Mouse (Mus musculus) naive thymus-derived CD4-positive, alpha-beta T cell, adult 2 months (primary cell): ENCODE results near the gene Nxph4.

Source experiments
- DNase-seq: peaks from one replicate; pipeline ENCODE4 v3.0.0-alpha.2; 2011; ENCODE audit warnings: low read depth

Nxph4 gene

DNA sequence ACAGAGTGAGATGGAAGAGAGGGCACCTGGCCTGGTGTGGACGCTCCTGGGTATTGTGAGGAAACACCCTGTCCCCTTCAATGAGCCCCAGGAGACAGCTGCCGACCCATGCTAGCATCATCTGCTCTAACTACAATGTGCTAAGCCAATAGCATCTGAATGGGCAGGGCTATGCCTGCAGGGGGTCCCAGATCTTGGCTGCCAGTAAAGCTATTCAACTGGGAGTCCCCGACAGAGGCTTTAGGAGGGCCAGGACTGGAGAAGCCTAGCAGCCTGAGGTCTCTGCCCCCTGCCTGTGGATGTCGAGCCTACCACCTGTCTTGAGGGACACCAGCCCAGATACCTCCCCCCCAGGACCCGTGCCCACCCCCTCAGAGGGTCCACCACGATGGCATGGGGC is 8.4 kb upstream of the Nxph4 start:
- DNase-seq: no peak

DNA sequence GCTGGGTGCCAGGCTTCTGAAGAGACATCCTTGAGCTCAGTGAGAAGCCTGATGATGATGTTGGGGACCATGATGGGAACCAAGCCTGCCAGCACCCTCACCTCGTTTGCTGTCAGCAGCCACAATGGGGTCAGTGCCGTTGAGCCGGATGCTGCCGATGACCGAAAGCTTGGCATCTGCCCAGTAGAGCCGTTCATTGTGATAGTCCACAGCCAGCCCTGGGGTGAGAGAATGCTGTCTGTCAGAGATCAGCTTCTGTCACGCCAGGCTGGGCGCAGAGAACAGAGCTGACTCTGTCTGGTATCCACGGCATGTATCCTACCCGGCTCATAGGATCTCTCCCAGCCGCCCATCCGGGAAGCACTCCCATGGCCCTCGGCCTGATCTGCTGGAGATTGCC is 7.7 kb upstream of the Nxph4 start:
- no peak for DNase-seq

DNA sequence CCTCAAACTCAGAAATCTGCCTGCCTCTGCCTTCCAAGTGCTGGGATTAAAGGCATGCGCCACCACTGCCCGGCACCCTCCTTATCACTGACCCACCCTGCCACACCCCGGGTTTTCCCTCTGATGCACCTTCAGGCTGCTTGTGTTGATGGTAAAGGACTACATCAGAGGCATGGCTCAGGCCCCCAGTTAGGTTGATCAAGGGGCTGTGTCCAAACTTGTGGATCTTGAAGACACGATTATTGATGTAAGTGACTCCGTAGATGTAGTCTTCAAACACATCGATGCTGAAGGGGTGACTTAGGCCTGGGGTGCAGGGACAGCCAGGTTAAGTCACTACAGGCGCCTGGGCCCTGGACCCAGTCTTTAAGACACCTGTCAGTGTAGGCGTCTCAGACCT is 7.2 kb upstream of the Nxph4 start:
- no peak for DNase-seq

DNA sequence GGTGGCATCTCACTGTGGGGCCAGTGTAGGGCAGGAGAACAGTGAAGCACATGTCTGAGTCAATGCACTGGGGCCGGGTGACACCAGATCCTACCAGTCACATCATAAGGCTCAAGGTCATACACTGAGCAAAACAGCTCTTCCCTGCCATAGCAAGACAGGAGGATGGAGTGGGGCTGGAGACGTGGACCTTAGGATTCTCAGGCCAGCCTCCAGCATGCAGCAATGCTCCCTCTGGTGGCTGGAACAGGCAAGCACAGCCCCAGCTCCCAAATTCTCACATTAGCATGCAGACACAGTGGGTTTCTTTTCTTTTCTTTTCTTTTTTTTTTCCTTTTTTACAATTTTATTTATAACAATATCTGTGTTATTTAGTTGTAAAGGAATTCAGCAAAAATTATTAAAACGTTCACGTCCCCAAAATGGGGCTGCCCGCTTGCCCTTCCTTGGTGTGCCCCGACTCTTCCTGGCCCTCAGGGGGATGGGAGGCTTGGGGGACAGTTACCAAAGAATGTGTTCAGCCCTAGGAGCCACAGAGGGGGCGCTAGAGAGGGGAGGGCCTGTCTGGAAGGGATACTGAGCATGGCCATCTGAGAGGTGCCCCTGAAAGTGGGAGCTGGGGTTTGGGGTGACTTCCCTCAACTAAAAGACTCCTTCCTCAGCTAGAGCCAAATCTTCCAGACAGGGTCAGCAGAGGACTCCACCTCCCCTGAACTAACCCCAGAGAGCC is 3.7 kb upstream of the Nxph4 start:
- DNase-seq: peak; percentile 79

DNA sequence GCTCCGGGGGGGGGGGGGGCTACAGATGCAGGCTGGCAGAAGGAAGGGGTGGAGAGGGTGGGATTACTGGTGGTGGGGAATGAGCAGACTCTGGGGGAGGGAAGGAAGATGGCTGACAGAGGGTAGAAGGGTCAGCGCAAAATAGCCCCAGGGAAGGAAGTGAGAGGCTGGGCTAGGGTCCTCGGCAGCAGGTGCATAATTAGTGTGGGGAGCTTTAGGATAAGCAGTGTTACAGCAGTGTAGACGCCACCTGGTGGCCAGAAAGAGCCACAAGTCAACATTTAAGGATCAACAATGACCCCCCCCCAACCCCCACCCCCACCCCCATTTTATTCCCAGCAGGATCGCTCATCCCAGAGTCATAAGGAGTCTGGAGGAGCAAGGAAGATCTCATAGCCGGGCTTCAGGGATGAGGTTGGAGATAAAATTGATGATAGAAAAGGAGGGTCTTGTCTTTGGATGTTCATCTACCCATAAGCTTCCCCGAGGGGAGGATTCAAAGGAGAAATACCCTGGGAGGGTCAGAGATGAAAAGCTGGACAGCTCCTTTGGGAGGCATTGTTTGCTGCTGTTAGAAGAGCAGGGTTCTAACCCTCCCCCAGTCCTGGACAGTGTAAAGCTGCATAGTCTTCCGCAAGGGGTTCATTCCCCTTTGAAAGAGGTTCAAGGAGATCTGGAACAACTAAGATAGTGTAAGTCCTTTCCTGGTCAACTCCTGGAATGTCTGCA is 2.4 kb upstream of the Nxph4 start:
- peak; percentile 80 for DNase-seq

DNA sequence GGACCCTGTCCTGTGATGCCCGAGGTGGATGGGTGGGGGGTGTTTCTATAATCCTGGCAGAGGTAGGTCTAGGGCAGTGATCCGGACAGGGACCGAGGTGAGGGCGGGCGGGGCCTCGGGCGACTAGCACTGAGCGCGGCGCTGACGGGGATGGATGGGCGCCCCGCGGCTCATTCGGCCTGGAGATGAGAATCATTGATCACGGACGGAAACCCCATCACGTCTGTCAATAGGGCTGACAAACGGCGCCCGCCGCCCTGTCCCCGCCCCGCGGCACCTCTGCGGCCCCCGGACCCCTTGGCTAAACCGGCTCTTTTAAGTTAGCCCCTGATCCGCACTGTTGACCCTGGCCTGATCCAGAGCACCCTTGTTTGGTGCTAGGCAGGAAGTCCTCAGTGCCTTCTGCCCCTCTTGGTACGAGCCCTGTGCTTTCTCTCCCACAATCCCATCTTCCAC is 598 bp upstream of the Nxph4 start:
- DNase-seq: no peak

DNA sequence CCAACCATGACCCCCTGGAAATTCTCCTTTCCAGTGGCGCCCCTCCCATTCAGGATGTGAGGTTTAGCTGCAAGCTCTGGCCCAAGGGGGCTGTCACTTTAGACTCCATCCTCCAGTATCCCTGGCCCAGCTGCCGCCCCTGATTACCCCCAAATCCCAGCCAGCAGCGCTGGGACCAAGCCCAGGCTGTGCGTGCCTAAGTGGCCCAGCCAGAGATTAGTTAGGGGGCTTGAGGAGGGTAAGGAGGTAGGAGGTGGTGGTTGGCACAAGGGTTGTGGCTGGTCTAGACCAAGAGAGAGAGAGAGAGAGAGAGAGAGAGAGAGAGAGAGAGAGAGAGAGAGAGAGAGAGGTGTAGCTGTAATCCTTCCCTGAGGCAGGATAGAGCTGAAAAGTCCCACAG is 2.8 kb downstream of the Nxph4 start:
- DNase-seq: no peak

DNA sequence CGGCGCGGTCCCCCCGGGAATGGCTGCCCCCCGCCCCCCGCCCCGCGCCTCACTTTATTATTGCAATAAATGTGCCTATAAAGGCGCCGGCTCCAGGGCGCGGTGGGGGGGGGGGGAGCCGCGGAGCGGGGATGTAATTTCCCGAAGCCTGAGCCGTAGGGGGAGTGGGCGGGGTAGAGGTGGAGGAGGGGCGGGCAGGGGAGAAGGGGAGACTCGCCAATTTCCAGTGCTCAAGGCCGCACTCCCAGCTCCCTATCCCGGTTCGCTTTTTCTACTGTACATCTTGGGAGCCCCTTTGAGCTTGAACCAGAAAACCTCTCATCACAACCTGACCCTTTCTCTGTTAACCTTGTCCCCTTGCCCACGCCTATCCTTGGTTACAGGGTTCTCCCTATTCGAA is 3.4 kb downstream of the Nxph4 start:
- DNase-seq: no peak

DNA sequence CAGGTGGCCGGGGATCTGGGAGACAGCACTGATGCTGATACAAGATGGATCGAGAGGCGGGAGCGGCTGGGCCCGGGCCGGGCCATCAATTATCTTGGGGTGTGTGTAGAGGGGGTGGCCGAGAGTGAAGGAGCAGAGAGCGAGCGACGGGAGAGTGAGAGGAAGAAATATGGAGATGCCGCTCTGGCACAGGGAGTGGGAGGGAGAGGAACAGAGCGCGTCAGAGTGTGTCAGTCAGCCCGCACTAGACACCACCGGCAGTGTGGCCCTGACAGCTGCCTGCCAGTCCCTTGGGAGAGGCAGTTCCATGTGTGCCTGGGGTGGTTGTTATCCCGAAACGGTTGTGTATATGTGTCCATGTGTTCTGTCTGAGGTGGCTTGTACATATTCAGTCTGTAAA is 6.9 kb downstream of the Nxph4 start:
- no peak for DNase-seq

DNA sequence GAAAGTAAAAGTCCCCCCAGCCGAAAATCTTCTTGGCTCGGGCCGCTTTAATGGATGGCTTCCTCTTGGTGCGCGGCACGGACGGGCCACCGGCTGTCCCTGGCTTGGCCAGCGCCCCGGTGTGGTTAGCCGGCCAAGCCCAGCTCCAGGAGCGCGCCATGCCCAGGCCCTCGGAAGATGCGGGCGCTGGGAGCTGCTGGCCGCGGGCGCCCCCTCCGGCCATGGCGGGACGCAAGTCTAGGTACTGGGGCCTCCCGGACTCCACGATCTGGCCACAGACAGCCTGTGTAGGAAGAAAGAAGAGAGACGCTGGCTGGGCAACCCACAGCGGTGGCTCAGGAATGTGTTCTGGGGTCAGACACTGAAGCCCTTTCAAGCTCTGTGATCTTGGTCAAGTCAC is 7.7 kb downstream of the Nxph4 start:
- DNase-seq: peak; percentile 37

DNA sequence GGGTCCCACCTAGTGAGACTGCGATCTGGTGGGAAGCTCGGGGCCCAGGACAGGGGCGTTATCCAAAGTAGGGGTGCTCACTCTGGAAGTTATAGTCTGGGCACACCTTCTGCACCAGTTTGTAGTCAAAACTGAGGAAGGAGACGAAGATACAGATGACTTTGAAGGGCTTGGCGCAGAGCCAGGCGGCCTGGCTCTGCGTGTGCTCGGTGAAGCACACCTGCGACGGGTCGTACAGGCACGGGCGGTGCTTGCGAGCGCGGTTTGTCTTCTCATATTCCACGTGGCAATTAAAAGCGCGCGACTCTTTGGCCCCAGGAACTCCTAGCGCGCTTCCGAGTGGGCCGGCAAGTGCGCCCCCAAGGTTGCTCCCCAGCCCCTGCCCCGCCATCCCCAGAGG is 8.3 kb downstream of the Nxph4 start:
- DNase-seq: peak; percentile 75

DNA sequence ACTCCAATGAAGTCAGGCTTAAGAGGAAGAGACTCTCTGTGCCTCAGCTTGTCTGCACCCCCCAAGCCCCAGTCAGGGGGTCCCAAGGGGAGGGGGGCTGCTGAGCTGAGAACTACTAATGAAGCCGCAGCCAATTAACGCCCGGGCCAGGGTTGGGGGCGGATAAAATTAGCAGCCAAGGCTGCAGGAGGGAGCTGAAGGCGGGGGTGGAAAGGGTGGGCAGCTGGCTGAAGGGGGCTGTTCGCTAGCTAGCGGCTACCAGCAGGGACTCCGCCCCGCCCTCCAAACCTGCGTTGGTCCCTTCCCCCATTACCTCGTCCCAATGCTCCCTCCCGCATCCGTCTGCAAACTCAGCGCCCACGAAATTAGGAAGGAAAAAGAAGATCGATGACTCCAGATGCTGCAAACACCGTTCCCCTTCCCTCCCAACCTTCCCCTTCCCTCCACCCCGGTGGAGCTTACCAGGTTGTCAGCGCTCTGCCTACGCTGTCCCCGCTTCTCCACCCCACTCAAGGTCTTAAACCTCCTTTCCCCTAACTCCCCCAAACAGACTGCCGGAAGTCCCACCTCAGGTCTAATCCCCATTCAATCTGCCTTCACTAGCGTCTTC is 9.6 kb downstream of the Nxph4 start:
- DNase-seq: no peak

DNA sequence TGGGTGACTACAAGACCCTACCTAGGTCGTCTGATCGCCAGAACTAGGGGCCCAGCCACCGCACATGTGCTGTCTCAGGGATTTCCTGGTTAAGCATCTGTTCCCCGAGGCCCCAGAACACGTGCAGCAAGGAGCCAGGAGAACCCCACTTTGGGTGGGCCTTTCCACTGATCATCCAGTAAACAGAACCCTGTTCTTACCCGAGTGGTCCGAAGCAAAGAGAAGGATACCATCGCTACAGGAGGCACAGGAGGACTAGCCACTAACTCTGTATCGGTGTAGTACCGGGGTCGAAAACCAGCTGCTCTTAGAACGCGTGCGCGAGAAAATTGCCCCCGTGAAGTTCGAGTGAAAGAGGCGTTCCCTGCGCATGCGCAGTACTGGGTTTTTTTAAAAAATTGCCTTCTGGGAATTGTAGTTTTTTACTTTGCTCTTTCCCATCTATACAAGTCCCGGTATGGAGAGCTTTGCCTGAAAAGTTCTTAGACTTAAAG is 12.2 kb downstream of the Nxph4 start, which contains the start of gene Shmt2:
TSS of gene Shmt2 (minus strand) at position 357 of the 494 bp plus-strand sequence.
- peak; percentile 90 for DNase-seq

DNA sequence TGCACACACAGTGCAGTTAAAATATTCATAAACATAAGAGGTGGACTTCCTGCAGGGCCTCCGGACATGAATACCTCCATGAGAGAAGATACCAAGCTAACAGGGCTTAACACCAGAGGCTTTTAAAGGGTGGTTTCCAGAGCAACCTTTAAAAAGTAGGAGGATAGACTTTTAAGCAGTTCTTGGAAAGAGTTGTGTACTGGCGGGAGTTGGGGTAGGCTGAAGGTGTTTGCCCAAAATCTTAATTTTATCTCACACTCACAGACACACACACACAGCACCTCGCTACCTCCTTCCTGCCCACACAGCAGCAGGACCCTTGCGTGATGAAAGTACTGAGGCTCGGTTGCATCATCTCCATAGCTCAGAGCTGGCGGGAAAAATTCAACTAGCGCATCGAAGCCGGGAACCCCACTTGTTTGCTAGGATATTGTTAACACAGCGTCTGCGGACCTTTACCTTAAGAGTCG is 12.7 kb downstream of the Nxph4 start:
- no peak for DNase-seq

DNA sequence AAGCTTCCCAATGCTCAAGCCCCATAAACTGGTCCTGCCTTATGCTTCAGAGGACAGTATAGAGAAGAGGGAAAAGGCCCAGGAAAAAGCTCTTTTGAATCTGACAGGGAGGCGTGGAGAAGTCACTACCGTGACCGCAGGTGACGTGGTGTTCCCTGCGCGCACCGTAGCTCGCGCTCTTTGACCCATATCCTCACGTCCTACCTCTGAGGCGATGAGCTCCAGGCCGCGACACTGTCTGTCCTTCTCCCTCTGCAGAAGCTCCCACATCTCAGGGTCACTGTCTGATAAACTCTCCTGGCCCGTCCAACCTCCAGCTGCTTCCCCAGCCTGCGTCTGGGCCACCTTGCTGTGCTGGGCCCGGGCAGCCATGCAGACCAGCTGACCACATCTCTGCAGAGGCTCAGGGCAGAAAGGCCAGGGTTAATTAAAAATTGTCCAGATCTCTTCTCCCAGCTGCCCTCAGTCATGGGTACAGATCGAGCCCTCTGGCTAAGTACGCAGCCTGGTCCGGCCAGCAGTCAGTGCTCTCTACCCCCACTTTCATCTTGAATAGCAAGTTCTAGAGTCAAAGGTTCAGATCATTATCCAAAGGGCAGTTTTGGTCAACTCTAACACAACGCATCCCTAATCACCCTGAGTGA is 13.5 kb downstream of the Nxph4 start:
- no peak for DNase-seq

DNA sequence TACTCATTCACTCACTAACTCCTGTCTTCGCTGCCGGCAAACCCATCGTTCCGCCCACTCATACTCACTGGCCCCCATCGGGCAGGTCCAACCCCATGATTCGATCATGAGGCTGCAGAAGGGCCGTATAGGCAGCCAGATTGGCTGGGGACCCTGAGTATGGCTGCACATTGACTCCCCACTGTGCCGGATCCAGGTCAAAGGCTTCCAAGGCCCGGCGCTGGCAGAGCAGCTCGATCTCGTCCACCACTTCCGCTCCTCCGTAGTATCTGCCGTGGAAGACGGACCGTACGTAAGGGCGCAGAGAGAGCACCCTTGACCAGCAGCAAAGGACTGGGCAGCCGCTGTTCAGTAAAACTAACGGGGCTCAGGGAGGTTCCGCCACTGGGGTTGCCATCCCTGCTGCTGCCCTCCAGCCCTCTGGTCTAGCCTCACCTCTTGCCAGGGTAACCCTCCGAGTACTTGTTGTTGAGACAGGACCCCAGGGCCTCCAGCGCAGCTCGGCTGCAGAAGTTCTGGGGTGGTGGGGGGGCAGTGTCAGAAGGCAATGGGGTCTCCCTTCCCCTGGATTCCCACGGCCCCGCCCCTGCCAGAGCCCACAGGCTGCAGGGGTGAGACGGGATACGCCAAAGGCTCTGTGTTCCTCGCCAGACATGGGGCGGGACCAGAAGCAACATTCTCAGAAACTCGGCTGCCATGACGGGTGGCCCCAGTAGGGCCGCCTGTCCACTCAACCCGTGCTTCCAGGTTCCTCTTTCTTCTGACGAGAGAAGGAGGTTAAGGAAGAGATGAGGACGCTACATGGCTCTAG is 14.3 kb downstream of the Nxph4 start:
- no peak for DNase-seq

DNA sequence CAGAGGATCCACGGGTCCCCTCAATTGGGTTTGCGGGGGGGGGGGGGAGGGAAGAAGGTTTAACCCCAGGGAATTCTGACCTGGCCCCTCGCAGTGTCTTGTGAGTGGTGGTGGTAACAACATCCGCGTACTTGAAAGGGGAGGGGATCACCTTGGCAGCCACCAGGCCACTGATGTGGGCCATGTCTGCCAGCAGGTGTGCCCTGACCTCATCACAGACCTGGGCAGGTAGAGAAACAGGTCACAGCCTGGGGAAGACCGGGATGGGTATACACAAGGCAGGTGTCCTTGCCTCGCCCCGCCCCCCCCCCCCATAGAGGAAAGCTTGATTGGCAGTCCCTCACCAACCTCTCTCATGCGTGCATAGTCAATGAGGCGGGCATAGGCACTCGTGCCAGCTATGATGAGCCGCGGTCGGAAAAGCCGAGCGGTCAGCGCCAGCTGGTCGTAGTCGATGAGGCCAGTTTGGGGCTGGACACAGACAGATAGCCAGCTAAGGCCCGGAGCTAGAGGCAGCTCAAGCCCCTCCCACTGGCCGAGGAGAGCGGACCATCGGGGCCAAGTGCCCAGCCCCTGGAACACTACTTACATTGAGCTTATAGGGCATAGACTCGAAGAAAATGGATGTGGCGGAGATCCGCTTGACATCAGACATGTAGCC is 15.2 kb downstream of the Nxph4 start:
- DNase-seq: no peak

DNA sequence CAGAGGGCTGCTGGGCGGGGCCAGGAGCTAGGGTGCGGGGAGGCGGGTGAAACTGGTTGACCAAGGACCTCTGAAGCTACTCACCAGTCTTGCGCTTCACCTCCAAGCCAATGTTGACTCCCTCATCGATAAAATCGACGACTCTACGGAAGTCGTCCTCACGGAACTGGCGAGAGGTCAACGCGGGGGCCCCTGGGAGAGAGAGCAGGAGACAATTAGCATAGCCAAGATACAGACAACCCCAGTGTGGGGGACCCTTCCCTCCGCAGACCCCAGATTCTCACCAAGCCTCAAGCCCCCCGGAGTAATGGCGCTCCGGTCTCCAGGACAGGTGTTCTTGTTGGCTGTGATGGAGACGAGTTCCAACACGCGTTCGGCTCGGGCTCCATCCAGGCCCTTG is 16.4 kb downstream of the Nxph4 start:
- DNase-seq: no peak

DNA sequence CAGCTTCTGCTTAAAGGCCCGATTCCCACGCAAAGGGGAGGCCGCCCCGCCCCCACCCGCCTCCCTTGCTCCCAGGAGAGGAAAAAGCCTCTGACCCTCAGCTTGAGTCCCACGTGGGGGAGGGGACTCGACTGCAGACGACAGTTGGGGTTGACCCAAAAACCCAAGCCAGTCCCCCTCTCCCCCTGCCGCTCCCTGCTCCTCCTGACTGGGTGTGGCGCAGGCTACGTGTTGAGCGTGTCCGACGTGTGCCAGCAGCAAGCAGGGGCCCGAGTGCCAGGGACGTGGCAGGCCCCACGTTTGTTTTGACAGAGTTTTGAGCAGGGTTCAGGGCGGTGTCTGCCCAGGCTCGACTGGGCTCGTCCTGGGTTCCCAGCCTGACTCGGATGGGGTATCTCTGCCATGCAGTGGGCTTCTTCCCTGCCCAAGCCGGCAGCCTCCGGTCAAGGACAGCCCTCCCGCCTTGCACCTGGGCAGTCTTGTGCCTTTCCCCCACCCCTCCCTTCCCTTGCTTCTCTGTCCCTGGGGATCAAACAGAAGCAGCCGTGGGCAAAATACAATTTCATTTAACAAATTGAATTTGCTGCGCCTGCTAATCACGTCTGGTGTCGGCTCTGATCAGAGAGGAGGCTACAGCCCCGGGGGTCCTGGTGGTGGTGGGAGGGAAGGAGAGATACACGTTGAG is 17.6 kb downstream of the Nxph4 start:
- no peak for DNase-seq

DNA sequence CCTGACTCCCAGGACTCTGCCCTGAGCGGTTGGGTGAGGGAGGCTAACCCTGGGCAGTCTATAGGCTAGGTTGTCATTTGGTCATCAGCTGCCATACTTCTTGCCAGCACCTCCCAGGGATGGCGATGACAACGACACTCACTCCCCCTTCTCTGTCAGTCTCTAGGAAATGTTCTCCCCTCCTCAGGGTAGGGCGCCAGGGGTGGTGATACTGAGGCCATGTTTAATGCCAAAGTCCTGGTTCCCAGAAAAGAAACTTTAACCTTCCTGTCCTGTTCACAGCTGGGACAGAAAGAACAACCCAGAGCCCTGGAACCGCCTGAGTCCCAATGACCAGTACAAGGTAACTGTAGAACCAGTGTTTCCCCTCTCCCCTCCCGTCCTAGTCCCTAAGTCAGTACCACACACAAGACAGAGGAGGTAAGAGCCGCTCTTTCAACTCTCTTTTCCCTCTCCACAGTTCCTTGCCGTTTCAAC is 18.3 kb downstream of the Nxph4 start:
- no peak for DNase-seq
